Mouse (Mus musculus) limb, embryonic 11.5 days (tissue): ENCODE data around the gene Dst. TPM values are rescaled to one million over a fixed set of nuclear protein-coding genes. Genes with fewer than 3 reads are reported as not detected.

Experiments used
- ATAC-seq: fragments of 200-750 bp; cut with Nextera tagmentation; 2 replicates; pipeline ENCODE4 v1.8.0; 2017; ENCODE audit warnings: low read depth; ENCODE audit not compliant: insufficient number of reproducible peaks, low FRiP score, low TSS enrichment
- DNase-seq: peaks from one replicate; pipeline ENCODE4 v3.0.0-alpha.2; 2015; ENCODE audit warnings: low spot score
- H3K27ac ChIP-seq: fragments of 300-500 bp; sonication (generic); replicated peaks from 2 replicates; pipeline ENCODE4 v1.5.1; 2014; ENCODE audit warnings: low read depth, mild to moderate bottlenecking, low read length
- H3K27me3 ChIP-seq: fragments of 300-500 bp; sonication (generic); 2 replicates; pipeline ENCODE4 v1.6.1; 2014; ENCODE audit warnings: mild to moderate bottlenecking, low read length, mixed read lengths; ENCODE audit not compliant: control insufficient read depth, insufficient read depth
- H3K36me3 ChIP-seq: fragments of 300-500 bp; sonication (generic); 2 replicates; pipeline ENCODE4 v1.6.1; 2014; ENCODE audit warnings: mild to moderate bottlenecking, low read length, moderate library complexity, mixed read lengths; ENCODE audit not compliant: control insufficient read depth, insufficient read depth
- H3K4me1 ChIP-seq: fragments of 300-500 bp; sonication (generic); 2 replicates; pipeline ENCODE4 v1.6.1; 2014; ENCODE audit warnings: low read length, mixed read lengths; ENCODE audit not compliant: control insufficient read depth, insufficient read depth
- H3K4me2 ChIP-seq: fragments of 300-500 bp; sonication (generic); 2 replicates; pipeline ENCODE4 v1.6.1; 2014; ENCODE audit warnings: low read depth, mild to moderate bottlenecking, moderate library complexity; ENCODE audit not compliant: severe bottlenecking
- H3K4me3 ChIP-seq: fragments of 300-500 bp; sonication (generic); 2 replicates; pipeline ENCODE4 v1.5.1; 2014; ENCODE audit warnings: low read depth, low read length
- H3K9ac ChIP-seq: fragments of 300-500 bp; sonication (generic); 2 replicates; pipeline ENCODE4 v1.6.1; 2014; ENCODE audit warnings: mild to moderate bottlenecking, low read length
- H3K9me3 ChIP-seq: fragments of 300-500 bp; sonication (generic); 2 replicates; pipeline ENCODE4 v1.6.1; 2016; ENCODE audit warnings: low read length; ENCODE audit not compliant: control insufficient read depth
- WGBS: fragments of 180-500 bp; shearing (Covaris S2); extraction: QIAGEN DNeasy Blood & Tissue Kit; methylation state at CpG from one replicate; pipeline ENCODE4 v1.1.7; 2014; 5-methylcytosine and 5-hydroxymethylcytosine counted together
- polyA plus RNA-seq: library from polyadenylated mRNA; unstranded; fragments of >200 nt; fragmentation: Nextera tagmentation; extraction: Ambion mirVana; gene quantifications from 2 replicates; pipeline ENCODE4 v1.2.1, GENCODE M21; 2014

The Dst gene
- polyA plus RNA-seq, 1 experiment from 2014 or later = 14.7 TPM

- H3K4me3 ChIP-seq = no peak overlapping the region
- H3K27ac ChIP-seq = no peak overlapping the region
- H3K9ac ChIP-seq = no peak overlapping the region
- no peak overlapping the region for H3K4me2 ChIP-seq
- 84% methylated on average over 29 of the region's 29 CpGs for WGBS
- 0 out of 2 replicates have a peak, but pooled peaks cover 2% of the 10 kb centered on the region for H3K4me1 ChIP-seq
- H3K9me3 ChIP-seq = no peaks in the 10 kb centered on the region
- no peaks in the 10 kb centered on the region for H3K36me3 ChIP-seq
- no peaks in the 10 kb centered on the region for H3K27me3 ChIP-seq
- DNase-seq = no peak
- no peak for ATAC-seq
Observed at GRCm38 (mm10) chr1:34121157-34122015, 213.4 kb downstream of the Dst start.

DNA sequence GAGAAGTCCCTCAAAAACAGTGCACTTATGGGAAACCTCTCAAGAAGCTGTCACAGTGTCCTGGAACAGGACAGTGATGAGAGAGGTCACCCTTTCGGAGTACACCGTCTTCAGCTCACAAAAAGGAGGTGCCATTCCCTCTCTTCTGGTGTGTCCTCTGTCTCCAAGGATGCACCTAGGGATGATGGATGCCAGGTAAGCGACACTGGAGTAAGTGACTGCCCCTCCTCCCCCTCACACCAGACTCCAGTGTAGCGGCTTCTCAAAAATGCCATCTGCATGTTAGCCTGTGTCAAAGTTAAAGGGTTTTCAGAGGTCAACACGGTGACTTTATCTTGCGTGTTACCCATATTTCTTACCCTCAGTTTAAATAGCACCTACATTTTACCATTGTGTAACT, 214.2 kb downstream of the Dst start:
- H3K36me3 ChIP-seq = no peaks in the 10 kb centered on the region
- no peaks in the 10 kb centered on the region for H3K27me3 ChIP-seq
- no peak for DNase-seq
- no peak overlapping the region for H3K4me2 ChIP-seq
- no peaks in the 10 kb centered on the region for H3K4me1 ChIP-seq
- WGBS = 96% methylated on average over 6 of the region's 6 CpGs
- no peak overlapping the region for H3K9ac ChIP-seq
- ATAC-seq = no peak
- H3K9me3 ChIP-seq = no peaks in the 10 kb centered on the region
- H3K27ac ChIP-seq = no peak overlapping the region
- no peak overlapping the region for H3K4me3 ChIP-seq

GRCm38 (mm10) chr1:34122905-34123304, 214.9 kb downstream of the Dst start:
- Histone ChIP-seq H3K4me2 (no peak overlapping the region), H3K27me3 (no peaks in the 10 kb centered on the region), H3K9me3 (no peaks in the 10 kb centered on the region), H3K4me1 (no peaks in the 10 kb centered on the region), H3K4me3 (no peak overlapping the region), H3K36me3 (no peaks in the 10 kb centered on the region), H3K9ac (no peak overlapping the region), H3K27ac (no peak overlapping the region)
- DNase-seq = no peak
- WGBS = 92% methylated on average over 1 of the region's 1 CpGs
- ATAC-seq = no peak

- Histone ChIP-seq H3K27ac (no peak overlapping the region), H3K36me3 (no peaks in the 10 kb centered on the region), H3K27me3 (no peaks in the 10 kb centered on the region), H3K9me3 (no peaks in the 10 kb centered on the region), H3K9ac (no peak overlapping the region), H3K4me2 (no peak overlapping the region), H3K4me3 (no peak overlapping the region), H3K4me1 (no peaks in the 10 kb centered on the region)
- 83% methylated on average over 5 of the region's 5 CpGs for WGBS
- ATAC-seq (no peak), DNase-seq (no peak)
Observed at GRCm38 (mm10) chr1:34123334-34123733, 215.3 kb downstream of the Dst start.

DNA sequence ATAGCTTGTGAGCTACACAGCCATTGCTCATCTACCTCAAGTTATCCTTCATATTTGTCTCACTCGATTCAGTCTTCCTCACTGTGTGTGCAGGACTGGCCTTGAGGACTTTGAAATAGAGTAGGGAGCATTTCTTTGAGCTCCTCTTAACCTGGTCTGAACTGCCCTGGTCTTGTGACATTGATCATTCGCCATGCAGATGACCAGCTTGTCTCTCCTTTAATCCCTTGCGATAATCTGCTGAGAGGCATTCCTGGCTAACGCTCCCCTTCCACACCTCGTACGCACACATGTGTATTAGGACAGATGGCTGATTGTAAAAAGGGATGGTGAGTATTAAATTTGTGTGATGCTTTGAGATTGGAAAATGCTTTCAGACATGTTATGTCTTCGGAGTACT, 216.4 kb downstream of the Dst start:
- no peaks in the 10 kb centered on the region for H3K9me3 ChIP-seq
- no peaks in the 10 kb centered on the region for H3K4me1 ChIP-seq
- ATAC-seq (no peak), DNase-seq (no peak)
- no peaks in the 10 kb centered on the region for H3K36me3 ChIP-seq
- 93% methylated on average over 7 of the region's 7 CpGs for WGBS
- H3K27ac ChIP-seq = no peak overlapping the region
- no peak overlapping the region for H3K4me3 ChIP-seq
- no peaks in the 10 kb centered on the region for H3K27me3 ChIP-seq
- no peak overlapping the region for H3K9ac ChIP-seq
- H3K4me2 ChIP-seq = no peak overlapping the region

GRCm38 (mm10) chr1:34125148-34125547, 217.1 kb downstream of the Dst start:
- Histone ChIP-seq H3K9ac (no peak overlapping the region), H3K4me3 (no peak overlapping the region), H3K27ac (no peak overlapping the region), H3K36me3 (no peaks in the 10 kb centered on the region), H3K9me3 (no peaks in the 10 kb centered on the region), H3K4me1 (no peaks in the 10 kb centered on the region), H3K27me3 (no peaks in the 10 kb centered on the region), H3K4me2 (no peak overlapping the region)
- DNase-seq (no peak), ATAC-seq (no peak)
- WGBS = 92% methylated on average over 5 of the region's 5 CpGs

DNA sequence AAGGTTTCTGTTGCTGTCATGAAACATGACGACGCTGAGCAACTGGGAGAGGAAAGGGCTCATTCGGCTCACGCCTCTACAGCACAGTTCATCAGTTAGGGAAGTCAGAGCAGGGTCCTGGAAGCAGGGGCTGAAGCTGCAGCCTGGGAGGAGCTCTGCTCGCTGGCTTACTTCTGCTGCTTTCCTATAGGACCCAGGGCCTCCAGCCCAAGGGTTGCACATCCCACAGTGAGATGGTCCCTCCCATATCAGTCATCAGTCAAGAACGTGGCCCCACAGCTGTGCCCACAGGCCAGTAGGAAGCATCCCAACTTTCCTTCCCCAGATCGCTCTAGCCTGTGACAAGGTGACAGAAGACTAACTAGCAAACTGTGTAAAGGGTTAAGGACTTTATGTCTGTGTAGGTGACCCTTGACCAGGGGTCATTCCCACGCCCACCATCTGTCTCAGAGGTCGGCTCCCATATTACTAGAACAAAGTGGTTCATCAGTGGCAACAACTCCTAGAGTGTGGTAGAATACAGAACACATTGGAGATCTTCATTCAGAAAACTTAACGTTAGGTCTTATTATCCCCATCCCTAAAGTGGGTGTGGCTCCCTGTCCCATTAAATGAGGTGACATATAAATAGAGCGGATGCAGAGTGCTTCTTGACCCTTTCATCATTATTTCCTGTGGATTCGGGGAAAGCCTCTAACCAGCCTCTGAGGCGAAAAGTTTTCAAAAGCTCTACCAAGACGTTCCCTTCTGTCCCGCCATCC, 219.9 kb downstream of the Dst start:
- H3K9me3 ChIP-seq = no peaks in the 10 kb centered on the region
- H3K9ac ChIP-seq = no peak overlapping the region
- H3K27me3 ChIP-seq = no peaks in the 10 kb centered on the region
- H3K36me3 ChIP-seq = no peaks in the 10 kb centered on the region
- H3K27ac ChIP-seq = no peak overlapping the region
- H3K4me1 ChIP-seq = no peaks in the 10 kb centered on the region
- H3K4me3 ChIP-seq = no peak overlapping the region
- DNase-seq (no peak), ATAC-seq (no peak)
- WGBS = 39% methylated on average over 15 of the region's 15 CpGs
- H3K4me2 ChIP-seq = no peak overlapping the region

GRCm38 (mm10) chr1:34128796-34129195, 220.8 kb downstream of the Dst start:
- H3K4me2 ChIP-seq = no peak overlapping the region
- 0 out of 2 replicates have a peak, but pooled peaks cover under 1% of the 10 kb centered on the region for H3K4me1 ChIP-seq
- WGBS = 80% methylated on average over 2 of the region's 2 CpGs
- H3K9me3 ChIP-seq = no peaks in the 10 kb centered on the region
- no peak overlapping the region for H3K27ac ChIP-seq
- H3K27me3 ChIP-seq = no peaks in the 10 kb centered on the region
- no peaks in the 10 kb centered on the region for H3K36me3 ChIP-seq
- no peak overlapping the region for H3K4me3 ChIP-seq
- no peak for DNase-seq
- ATAC-seq = no peak
- H3K9ac ChIP-seq = no peak overlapping the region
